In genomic region chr14:76598518-76599216, GRCm38 (mm10) we compare ENCODE assay signal across 8 mouse cellular contexts. TPM values are rescaled to one million over a fixed set of nuclear protein-coding genes. Genes with fewer than 3 reads are reported as not detected.
A peak's percentile ranks its signal among the peaks of the same experiment; 100 is the strongest.
DNase-seq lines count a peak whose midpoint lies in the region; ATAC-seq lines count a peak whose summit lies in the region.

No protein-coding gene starts in this region.

- H3K4me2 ChIP-seq in embryonic facial prominence, embryonic 14.5 days (ENCODE audit: low read depth, low read length): peak overlapping the region; percentile 54
- H3K4me2 ChIP-seq in lung, embryonic 15.5 days: peak overlapping the region; percentile 51

- H3K27me3 ChIP-seq in embryonic facial prominence, embryonic 14.5 days (replicated peaks; ENCODE audit: control insufficient read depth, insufficient read depth, low read length): no peaks in the 10 kb centered on the region
- H3K27me3 ChIP-seq in lung, embryonic 15.5 days: no peaks in the 10 kb centered on the region

- H3K9me3 ChIP-seq in embryonic facial prominence, embryonic 14.5 days (ENCODE audit: control insufficient read depth, low read length): 0 out of 2 replicates have a peak, but pooled peaks cover 6% of the 10 kb centered on the region
- H3K9me3 ChIP-seq in lung, embryonic 15.5 days: no peaks in the 10 kb centered on the region

- 2% methylated on average over 12 of the region's 12 CpGs for WGBS in embryonic facial prominence, embryonic 14.5 days
- 2% methylated on average over 12 of the region's 12 CpGs for WGBS in lung, embryonic 15.5 days

- intact Hi-C loops in heart, postnatal 10 days (cut with DNase I): no loop called here

- peaks cover 24% of the 10 kb centered on the region for H3K4me1 ChIP-seq in embryonic facial prominence, embryonic 14.5 days (ENCODE audit: control insufficient read depth, insufficient read depth, low read length)
- peaks cover 55% of the 10 kb centered on the region for H3K4me1 ChIP-seq in lung, embryonic 15.5 days

- ATAC-seq in CD4-positive, CD25-positive, alpha-beta regulatory T cell, adult 4 months: peak; percentile 20
- peak; percentile 90 for ATAC-seq in embryonic facial prominence, embryonic 14.5 days (ENCODE audit: low read depth)
- peak; percentile 81; the same call in 1 of the 2 replicates for ATAC-seq in lung, embryonic 15.5 days (ENCODE audit: borderline replicate concordance, extremely low read depth, low FRiP score, low TSS enrichment)

- DNase-seq in adrenal gland, postnatal 14 days: peak; percentile 62
- DNase-seq in embryonic facial prominence, embryonic 14.5 days (ENCODE audit: low spot score): peak; percentile 93
- peak; percentile 58 to 66 for DNase-seq in heart, postnatal 10 days
- peak; percentile 49 to 65 for DNase-seq in kidney, postnatal 4 days
- peak; percentile 73 for DNase-seq in retina, embryonic 14.5 days (ENCODE audit: low spot score)
- DNase-seq in spleen, postnatal 14 days (ENCODE audit: low spot score in 2 of 2): no peak

- no peaks in the 10 kb centered on the region for H3K36me3 ChIP-seq in embryonic facial prominence, embryonic 14.5 days (ENCODE audit: control insufficient read depth, insufficient read depth, low read length)
- no peaks in the 10 kb centered on the region for H3K36me3 ChIP-seq in lung, embryonic 15.5 days

- peak overlapping the region; percentile 39 for H3K9ac ChIP-seq in embryonic facial prominence, embryonic 14.5 days (ENCODE audit: low read depth, low read length)
- no peak overlapping the region for H3K9ac ChIP-seq in lung, embryonic 15.5 days

- peak overlapping the region; percentile 24 for H3K4me3 ChIP-seq in embryonic facial prominence, embryonic 14.5 days (ENCODE audit: low read depth, low read length)
- H3K4me3 ChIP-seq in lung, embryonic 15.5 days: peak overlapping the region; percentile 10

- peak overlapping the region; percentile 84 for H3K27ac ChIP-seq in embryonic facial prominence, embryonic 14.5 days (replicated peaks; ENCODE audit: low read depth, low read length)
- peak overlapping the region; percentile 86 for H3K27ac ChIP-seq in lung, embryonic 15.5 days

RNA-seq across cellular contexts. Expression of gene Serp2, which starts 42.0 kb away (rescaled TPM):
- 1 to 10 TPM; 1.3 to 2.1 TPM for polyA plus RNA-seq in CD4-positive, CD25-positive, alpha-beta regulatory T cell, adult 4 months (2017; shearing (Covaris generic))
- total RNA-seq in adrenal gland, postnatal 14 days (2021): 6.4 and 7.3 TPM in 2 replicates
- polyA plus RNA-seq in embryonic facial prominence, embryonic 14.5 days (2014; fragmentation: Nextera tagmentation; extraction: Ambion mirVana): 12.5 and 13.1 TPM in 2 replicates
- total RNA-seq in heart, postnatal 10 days (2021): 1 to 10 TPM in 1 of 2 experiments, under 1 TPM in 1; 0.37 to 1.8 TPM
- polyA plus RNA-seq in lung, embryonic 15.5 days (2015; fragmentation: Nextera tagmentation; extraction: Ambion mirVana): 5.3 TPM in 2 replicates

Comparison
In these comparisons a context has a peak if more than half of its experiments do, and no peak if none do; other contexts are left out.
1. ATAC-seq: peak in every context shown above with its lines; median percentile 90 in embryonic facial prominence, embryonic 14.5 days; 81 in lung, embryonic 15.5 days; 20 in CD4-positive, CD25-positive, alpha-beta regulatory T cell, adult 4 months.
2. DNase-seq: peak in adrenal gland, postnatal 14 days (single experiment), embryonic facial prominence, embryonic 14.5 days (single experiment), heart, postnatal 10 days (2 of 2), kidney, postnatal 4 days (2 of 2) and retina, embryonic 14.5 days (single experiment); none in spleen, postnatal 14 days (0 of 2).